In the genomic region with DNA sequence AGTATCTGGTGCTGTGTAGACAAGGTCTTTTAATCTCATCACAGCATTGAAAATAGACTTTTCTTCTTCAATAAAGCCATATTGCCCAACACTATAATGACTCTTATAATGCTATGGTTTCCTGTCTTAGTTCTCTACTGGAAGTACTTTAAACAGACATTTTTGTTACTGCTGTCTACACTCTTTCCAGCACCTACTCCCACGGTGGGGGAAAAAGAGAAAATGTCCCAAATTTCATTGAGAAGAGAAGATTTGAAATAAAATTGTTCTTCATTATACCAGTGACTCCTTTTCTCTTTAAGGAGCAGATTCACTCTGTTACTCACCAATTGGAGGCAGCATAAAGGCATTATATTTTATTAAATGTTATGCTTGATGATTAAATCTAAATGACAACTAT, we compare ENCODE assay signal across 22 mouse cellular contexts.
DNase-seq lines count a peak whose midpoint lies in the region; ATAC-seq lines count a peak whose summit lies in the region.
"Had no signal": no experiment of that assay in that cellular context is flagged by ENCODE, and none has a peak within 500 bp of the region (broad histone marks: within the 10 kb centered on the region; RNA-seq: fewer than 3 reads in every experiment).

No protein-coding gene starts in this region.

- H3K4me2 ChIP-seq in liver, embryonic 12.5 days: no peak overlapping the region

- no peaks in the 10 kb centered on the region for H3K27me3 ChIP-seq in liver, embryonic 12.5 days (replicated peaks)
- H3K27me3 ChIP-seq: CH12.LX, Patski had no signal

- DNase-seq in frontal cortex, postnatal 14 days (ENCODE audit: low spot score in 2 of 2): no peak
- peak; percentile 19 for DNase-seq in right cerebral cortex, adult 18-20 months
- DNase-seq in right cerebral cortex, adult 2 months (ENCODE audit: low spot score in 2 of 2): no peak
- DNase-seq in brain, adult 2 months (ENCODE audit: low read depth, low spot score): peak; percentile 43
- DNase-seq: adrenal gland, adult 2 months; adrenal gland, adult 8-10 months; adrenal gland, postnatal 10 days; adrenal gland, postnatal 14 days; adrenal gland, postnatal 25 days; adrenal gland, postnatal 36 days; B cell, adult 2 months; cerebellum, adult 11 months; cerebellum, adult 11-12 months; cerebellum, adult 18-20 months; cerebellum, adult 2 months had no signal

- no peak overlapping the region for H3K27ac ChIP-seq in liver, embryonic 12.5 days

- ATAC-seq in frontal cortex, adult (ENCODE audit: low TSS enrichment): peak; percentile 94
- no peak for ATAC-seq in liver, embryonic 12.5 days
- ATAC-seq: activated CD4-positive, CD25-positive, alpha-beta regulatory T cell, adult 4 months; CD4-positive, CD25-positive, alpha-beta regulatory T cell, adult 4 months; Patski had no signal

- H3K9ac ChIP-seq in liver, embryonic 12.5 days: no peak overlapping the region

- no peaks in the 10 kb centered on the region for H3K4me1 ChIP-seq in liver, embryonic 12.5 days

- 36% methylated on average over 1 of the region's 1 CpGs for WGBS in liver, embryonic 12.5 days (ENCODE audit: insufficient replicate concordance)

- H3K9me3 ChIP-seq in liver, embryonic 12.5 days (replicated peaks): no peaks in the 10 kb centered on the region
- H3K9me3 ChIP-seq: G1E had no signal

- H3K36me3 ChIP-seq in liver, embryonic 12.5 days: no peaks in the 10 kb centered on the region
- H3K36me3 ChIP-seq: G1E had no signal

- no peak overlapping the region for H3K4me3 ChIP-seq in liver, embryonic 12.5 days

Comparison
In these comparisons a context has a peak if more than half of its experiments do, and no peak if none do; other contexts are left out.
1. DNase-seq: peak in right cerebral cortex, adult 18-20 months (single experiment) and brain, adult 2 months (single experiment); none in frontal cortex, postnatal 14 days (0 of 2) and right cerebral cortex, adult 2 months (0 of 2).